8 mouse cellular contexts compared by ENCODE assay signal in genomic region chr19:22940487-22940886, GRCm38 (mm10).
DNase-seq lines count a peak whose midpoint lies in the region; ATAC-seq and TF ChIP-seq lines count a peak whose summit lies in the region.

No protein-coding gene starts in this region.

- H3K9me3 ChIP-seq in kidney, postnatal 0 days (replicated peaks; ENCODE audit: low read length): no peaks in the 10 kb centered on the region
- no peaks in the 10 kb centered on the region for H3K9me3 ChIP-seq in lung, embryonic 14.5 days (ENCODE audit: low read depth, low read length)

- H3K4me1 ChIP-seq in thymus, adult 2 months (replicated peaks; ENCODE audit: control insufficient read depth, insufficient read depth, low read length): no peaks in the 10 kb centered on the region
- H3K4me1 ChIP-seq in heart, adult 2 months (ENCODE audit: control insufficient read depth, insufficient read depth, low read length): peaks cover 10% of the 10 kb centered on the region
- no peaks in the 10 kb centered on the region for H3K4me1 ChIP-seq in kidney, postnatal 0 days (replicated peaks; ENCODE audit: insufficient read depth, low read length)
- H3K4me1 ChIP-seq in lung, embryonic 14.5 days (ENCODE audit: insufficient read depth): no peaks in the 10 kb centered on the region

- WGBS in thymus, adult 2 months: 34% methylated on average over 5 of the region's 5 CpGs
- 27% methylated on average over 5 of the region's 5 CpGs for WGBS in heart, adult 2 months
- WGBS in kidney, postnatal 0 days: 43% methylated on average over 5 of the region's 5 CpGs
- WGBS in lung, embryonic 14.5 days: 37% methylated on average over 5 of the region's 5 CpGs

- no peak for TF ChIP-seq CTCF in thymus, adult 2 months (IDR thresholded peaks at IDR 0.05; ENCODE audit: borderline replicate concordance, control insufficient read depth, extremely low read depth, insufficient read depth, low read length, poor library complexity)
- peak; percentile 95 for TF ChIP-seq CTCF in heart, adult 2 months (IDR thresholded peaks at IDR 0.05)
- peak; percentile 80 for TF ChIP-seq CTCF in kidney, postnatal 0 days (IDR thresholded peaks at IDR 0.05; ENCODE audit: low read depth)
- TF ChIP-seq CTCF in lung, embryonic 14.5 days (IDR thresholded peaks at IDR 0.05; ENCODE audit: low read depth): peak; percentile 74

- H3K27ac ChIP-seq in thymus, adult 2 months (ENCODE audit: control insufficient read depth, insufficient read depth, low read length): no peak overlapping the region
- peak overlapping the region; percentile 60 for H3K27ac ChIP-seq in heart, adult 2 months
- no peak overlapping the region for H3K27ac ChIP-seq in kidney, postnatal 0 days
- no peak overlapping the region for H3K27ac ChIP-seq in lung, embryonic 14.5 days (ENCODE audit: low read depth)

- peak; percentile 1 for DNase-seq in thymus, postnatal 25 days
- no peak for DNase-seq in thymus, adult 2 months
- peak; percentile 46 for DNase-seq in embryo, embryonic 11 days
- DNase-seq in heart, adult 2 months: peak; percentile 80 to 84
- peak; percentile 82 for DNase-seq in kidney, postnatal 0 days (ENCODE audit: low spot score)
- DNase-seq in lung, embryonic 14.5 days: peak; percentile 76
- peak; percentile 87 for DNase-seq in right cerebral cortex, adult 18-20 months
- DNase-seq in B cell, adult 2 months: no peak

- H3K79me2 ChIP-seq in heart, adult 2 months (replicated peaks; ENCODE audit: control insufficient read depth, insufficient read depth, low read length): no peaks in the 10 kb centered on the region

- no peak overlapping the region for H3K4me2 ChIP-seq in kidney, postnatal 0 days (ENCODE audit: low read length)
- no peak overlapping the region for H3K4me2 ChIP-seq in lung, embryonic 14.5 days

- no peaks in the 10 kb centered on the region for H3K36me3 ChIP-seq in thymus, adult 2 months (ENCODE audit: control insufficient read depth, insufficient read depth, low read length)
- H3K36me3 ChIP-seq in heart, adult 2 months (ENCODE audit: control insufficient read depth, insufficient read depth, low read length): no peaks in the 10 kb centered on the region
- H3K36me3 ChIP-seq in kidney, postnatal 0 days (ENCODE audit: insufficient read depth, low read length): no peaks in the 10 kb centered on the region
- no peaks in the 10 kb centered on the region for H3K36me3 ChIP-seq in lung, embryonic 14.5 days (ENCODE audit: insufficient read depth)

- intact Hi-C loops in heart, adult 2 months (cut with DNase I): loop anchor here (1.0 to 5.0 kb wide), 3 partner anchors 67 to 286 kb away; partner anchors contain the start of gene Klf9

- TF ChIP-seq POLR2A in thymus, adult 2 months (IDR thresholded peaks at IDR 0.05; ENCODE audit: control insufficient read depth, extremely low read depth, insufficient read depth, low read length, poor library complexity): no peak
- no peak for TF ChIP-seq POLR2A in heart, adult 2 months (IDR thresholded peaks at IDR 0.05; ENCODE audit: insufficient read depth, low read depth, low read length)

- no peaks in the 10 kb centered on the region for H3K27me3 ChIP-seq in thymus, adult 2 months (ENCODE audit: control insufficient read depth, insufficient read depth, low read length)
- H3K27me3 ChIP-seq in heart, adult 2 months (ENCODE audit: control insufficient read depth, insufficient read depth, low read length): no peaks in the 10 kb centered on the region
- no peaks in the 10 kb centered on the region for H3K27me3 ChIP-seq in kidney, postnatal 0 days (ENCODE audit: insufficient read depth, low read length)
- H3K27me3 ChIP-seq in lung, embryonic 14.5 days (ENCODE audit: insufficient read depth, low read length): no peaks in the 10 kb centered on the region

- peak; percentile 92 for TF ChIP-seq EP300 in heart, adult 2 months (IDR thresholded peaks at IDR 0.05; ENCODE audit: insufficient read depth, low read depth, low read length)

- 0 out of 2 replicates have a peak, but pooled peaks have one; percentile 43 for ATAC-seq in kidney, postnatal 0 days (replicated peaks; ENCODE audit: low FRiP score, low read depth)
- peak; percentile 77; the same call in 1 of the 2 replicates for ATAC-seq in lung, embryonic 14.5 days (ENCODE audit: insufficient read depth)

- no peak overlapping the region for H3K9ac ChIP-seq in heart, adult 2 months (ENCODE audit: low read depth, low read length)
- H3K9ac ChIP-seq in kidney, postnatal 0 days (ENCODE audit: low read depth, low read length): no peak overlapping the region
- no peak overlapping the region for H3K9ac ChIP-seq in lung, embryonic 14.5 days

- no peak overlapping the region for H3K4me3 ChIP-seq in thymus, adult 2 months (ENCODE audit: control insufficient read depth, insufficient read depth, low read length)
- H3K4me3 ChIP-seq in heart, adult 2 months: no peak overlapping the region
- H3K4me3 ChIP-seq in kidney, postnatal 0 days (replicated peaks; ENCODE audit: low read depth, low read length): no peak overlapping the region
- H3K4me3 ChIP-seq in lung, embryonic 14.5 days (ENCODE audit: low read depth, low read length): no peak overlapping the region

Comparison
In these comparisons a context has a peak if more than half of its experiments do, and no peak if none do; other contexts are left out.
1. DNase-seq: peak in thymus, postnatal 25 days (single experiment), embryo, embryonic 11 days (single experiment), heart, adult 2 months (2 of 2), kidney, postnatal 0 days (single experiment), lung, embryonic 14.5 days (single experiment) and right cerebral cortex, adult 18-20 months (single experiment); none in thymus, adult 2 months (single experiment) and B cell, adult 2 months (0 of 2).